Mouse (Mus musculus) stomach, embryonic 15.5 days (tissue): ENCODE results near the gene Timm29. TPM values are rescaled to one million over a fixed set of nuclear protein-coding genes. Genes with fewer than 3 reads are reported as not detected.

Source experiments
- ATAC-seq: fragments of 200-750 bp; cut with Nextera tagmentation; 2 replicates; pipeline ENCODE4 v1.8.0; 2017; ENCODE audit warnings: low read depth, moderate number of reproducible peaks, moderate TSS enrichment; ENCODE audit not compliant: insufficient read depth, low FRiP score
- H3K27ac ChIP-seq: fragments of 300-500 bp; sonication (generic); 2 replicates; pipeline ENCODE4 v1.5.1; 2015; ENCODE audit warnings: mild to moderate bottlenecking, inconsistent platforms
- H3K27me3 ChIP-seq: fragments of 300-500 bp; sonication (generic); replicated peaks from 2 replicates; pipeline ENCODE4 v1.6.1; 2015; ENCODE audit warnings: inconsistent platforms
- H3K36me3 ChIP-seq: fragments of 300-500 bp; sonication (generic); 2 replicates; pipeline ENCODE4 v1.6.1; 2015; ENCODE audit warnings: inconsistent platforms
- H3K4me1 ChIP-seq: fragments of 300-500 bp; sonication (generic); 2 replicates; pipeline ENCODE4 v1.6.1; 2015; ENCODE audit warnings: inconsistent platforms
- H3K4me2 ChIP-seq: fragments of 300-500 bp; sonication (generic); 2 replicates; pipeline ENCODE4 v1.6.1; 2015; ENCODE audit warnings: mild to moderate bottlenecking, inconsistent platforms
- H3K4me3 ChIP-seq: fragments of 300-500 bp; sonication (generic); replicated peaks from 2 replicates; pipeline ENCODE4 v1.5.1; 2015; ENCODE audit warnings: inconsistent platforms
- H3K9ac ChIP-seq: fragments of 300-500 bp; sonication (generic); 2 replicates; pipeline ENCODE4 v1.6.1; 2015; ENCODE audit warnings: inconsistent platforms
- H3K9me3 ChIP-seq: fragments of 300-500 bp; sonication (generic); 2 replicates; pipeline ENCODE4 v1.6.1; 2016; ENCODE audit warnings: inconsistent platforms
- WGBS: fragments of 180-500 bp; shearing (Covaris S2); methylation state at CpG from one replicate; pipeline ENCODE4 v1.1.7; 2015; 5-methylcytosine and 5-hydroxymethylcytosine counted together
- polyA plus RNA-seq: library from polyadenylated mRNA; unstranded; fragments of >200 nt; fragmentation: Nextera tagmentation; extraction: Ambion mirVana; gene quantifications from 2 replicates; pipeline ENCODE4 v1.2.1, GENCODE M21; 2015

Timm29 gene
- polyA plus RNA-seq, 1 experiment from 2014 or later: 25.4 TPM

GRCm38 (mm10) chr9:21559151-21559550 lies 33.4 kb upstream of the Timm29 start:
- Histone ChIP-seq H3K9me3 (no peaks in the 10 kb centered on the region), H3K36me3 (peaks cover under 1% of the 10 kb centered on the region; the same call in 1 of the 2 replicates), H3K4me2 (no peak overlapping the region), H3K27ac (no peak overlapping the region), H3K4me3 (no peak overlapping the region), H3K9ac (no peak overlapping the region), H3K4me1 (peaks cover 19% of the 10 kb centered on the region), H3K27me3 (no peaks in the 10 kb centered on the region)
- ATAC-seq: no peak
- 93% methylated on average over 3 of the region's 3 CpGs for WGBS

GRCm38 (mm10) chr9:21564420-21564819 lies 28.1 kb upstream of the Timm29 start:
- Histone ChIP-seq H3K9me3 (no peaks in the 10 kb centered on the region), H3K27ac (no peak overlapping the region), H3K27me3 (no peaks in the 10 kb centered on the region), H3K36me3 (no peaks in the 10 kb centered on the region), H3K9ac (no peak overlapping the region), H3K4me1 (0 out of 2 replicates have a peak, but pooled peaks cover 2% of the 10 kb centered on the region), H3K4me2 (no peak overlapping the region), H3K4me3 (no peak overlapping the region)
- no peak for ATAC-seq
- 81% methylated on average over 1 of the region's 1 CpGs for WGBS

GRCm38 (mm10) chr9:21565004-21565586 lies 27.4 kb upstream of the Timm29 start:
- H3K27me3 ChIP-seq: no peaks in the 10 kb centered on the region
- 0 out of 2 replicates have a peak, but pooled peaks cover 2% of the 10 kb centered on the region for H3K4me1 ChIP-seq
- no peaks in the 10 kb centered on the region for H3K9me3 ChIP-seq
- no peak overlapping the region for H3K9ac ChIP-seq
- no peak for ATAC-seq
- H3K27ac ChIP-seq: no peak overlapping the region
- H3K4me2 ChIP-seq: no peak overlapping the region
- peaks cover 6% of the 10 kb centered on the region for H3K36me3 ChIP-seq
- H3K4me3 ChIP-seq: no peak overlapping the region
- 69% methylated on average over 4 of the region's 4 CpGs for WGBS

- ATAC-seq: no peak
- 78% methylated on average over 1 of the region's 1 CpGs for WGBS
- Histone ChIP-seq H3K4me1 (0 out of 2 replicates have a peak, but pooled peaks cover 2% of the 10 kb centered on the region), H3K27me3 (no peaks in the 10 kb centered on the region), H3K36me3 (peaks cover 17% of the 10 kb centered on the region), H3K9me3 (no peaks in the 10 kb centered on the region), H3K4me2 (no peak overlapping the region), H3K4me3 (no peak overlapping the region), H3K27ac (no peak overlapping the region), H3K9ac (no peak overlapping the region)
Observed at GRCm38 (mm10) chr9:21566538-21566937, 26.0 kb upstream of the Timm29 start.

GRCm38 (mm10) chr9:21567051-21567450 lies 25.5 kb upstream of the Timm29 start:
- no peaks in the 10 kb centered on the region for H3K27me3 ChIP-seq
- no peak overlapping the region for H3K27ac ChIP-seq
- ATAC-seq: no peak
- WGBS: 65% methylated on average over 2 of the region's 2 CpGs
- no peak overlapping the region for H3K4me2 ChIP-seq
- H3K9me3 ChIP-seq: no peaks in the 10 kb centered on the region
- no peak overlapping the region for H3K9ac ChIP-seq
- H3K36me3 ChIP-seq: peaks cover 22% of the 10 kb centered on the region
- H3K4me3 ChIP-seq: no peak overlapping the region
- H3K4me1 ChIP-seq: 0 out of 2 replicates have a peak, but pooled peaks cover 2% of the 10 kb centered on the region

GRCm38 (mm10) chr9:21568657-21569255 lies 23.8 kb upstream of the Timm29 start:
- Histone ChIP-seq H3K9me3 (no peaks in the 10 kb centered on the region), H3K4me1 (0 out of 2 replicates have a peak, but pooled peaks cover 2% of the 10 kb centered on the region), H3K27me3 (no peaks in the 10 kb centered on the region), H3K36me3 (peaks cover 30% of the 10 kb centered on the region), H3K4me2 (no peak overlapping the region), H3K27ac (no peak overlapping the region), H3K9ac (no peak overlapping the region), H3K4me3 (no peak overlapping the region)
- no peak for ATAC-seq
- WGBS: 86% methylated on average over 8 of the region's 8 CpGs

GRCm38 (mm10) chr9:21574012-21574801 lies 18.3 kb upstream of the Timm29 start:
- H3K4me1 ChIP-seq: no peaks in the 10 kb centered on the region
- no peak overlapping the region for H3K27ac ChIP-seq
- no peak for ATAC-seq
- 91% methylated on average over 8 of the region's 8 CpGs for WGBS
- no peak overlapping the region for H3K4me3 ChIP-seq
- H3K4me2 ChIP-seq: no peak overlapping the region
- peaks cover 73% of the 10 kb centered on the region for H3K36me3 ChIP-seq
- H3K9ac ChIP-seq: no peak overlapping the region
- H3K27me3 ChIP-seq: no peaks in the 10 kb centered on the region
- H3K9me3 ChIP-seq: no peaks in the 10 kb centered on the region

- no peak for ATAC-seq
- no peaks in the 10 kb centered on the region for H3K27me3 ChIP-seq
- no peak overlapping the region for H3K27ac ChIP-seq
- WGBS: 93% methylated on average over 10 of the region's 10 CpGs
- no peak overlapping the region for H3K4me3 ChIP-seq
- H3K4me1 ChIP-seq: no peaks in the 10 kb centered on the region
- H3K9me3 ChIP-seq: no peaks in the 10 kb centered on the region
- no peak overlapping the region for H3K9ac ChIP-seq
- peaks cover 71% of the 10 kb centered on the region for H3K36me3 ChIP-seq
- H3K4me2 ChIP-seq: no peak overlapping the region
Observed at GRCm38 (mm10) chr9:21575253-21575652, 17.3 kb upstream of the Timm29 start.

- Histone ChIP-seq H3K9ac (no peak overlapping the region), H3K36me3 (peaks cover 72% of the 10 kb centered on the region), H3K27me3 (no peaks in the 10 kb centered on the region), H3K27ac (no peak overlapping the region), H3K9me3 (no peaks in the 10 kb centered on the region), H3K4me3 (no peak overlapping the region), H3K4me2 (no peak overlapping the region), H3K4me1 (no peaks in the 10 kb centered on the region)
- ATAC-seq: no peak
- WGBS: 95% methylated on average over 1 of the region's 1 CpGs
Observed at GRCm38 (mm10) chr9:21576286-21576685, 16.2 kb upstream of the Timm29 start.

GRCm38 (mm10) chr9:21578226-21578625 lies 14.3 kb upstream of the Timm29 start:
- Histone ChIP-seq H3K27me3 (no peaks in the 10 kb centered on the region), H3K4me2 (no peak overlapping the region), H3K4me3 (no peak overlapping the region), H3K4me1 (no peaks in the 10 kb centered on the region), H3K36me3 (peaks cover 63% of the 10 kb centered on the region), H3K9me3 (no peaks in the 10 kb centered on the region), H3K9ac (no peak overlapping the region), H3K27ac (no peak overlapping the region)
- no peak for ATAC-seq
- whole genome bisulfite sequencing: 88% methylated on average over 3 of the region's 3 CpGs

- Histone ChIP-seq H3K36me3 (peaks cover 76% of the 10 kb centered on the region), H3K4me3 (no peak overlapping the region), H3K4me1 (no peaks in the 10 kb centered on the region), H3K27ac (no peak overlapping the region), H3K4me2 (no peak overlapping the region), H3K27me3 (no peaks in the 10 kb centered on the region), H3K9ac (no peak overlapping the region), H3K9me3 (no peaks in the 10 kb centered on the region)
- no peak for ATAC-seq
- WGBS: 86% methylated on average over 1 of the region's 1 CpGs
Observed at GRCm38 (mm10) chr9:21585401-21585800, 7.1 kb upstream of the Timm29 start.
